Mouse (Mus musculus) adrenal gland, adult 18-20 months (tissue): ENCODE results near the gene Apoa2. TPM values are rescaled to one million over a fixed set of nuclear protein-coding genes. Genes with fewer than 3 reads are reported as not detected.

Experiments
- DNase-seq, 2 experiments: peaks; one replicate each; pipeline ENCODE4 v3.0.0; 2021 to 2022; ENCODE audit warnings: low spot score in 2 of 2
- total RNA-seq, 2 experiments: library from RNA; stranded (reverse); gene quantifications; 1 replicate in 1 of 2; 2 replicates in 1 of 2; pipeline ENCODE4 v1.2.3; 2021

Gene Apoa2
- total RNA-seq, 2 experiments from 2014 or later, result 4.2 to 4.6 TPM

- peak in 1 of 2 experiments; percentile 63 for DNase-seq
Observed at GRCm38 (mm10) chr1:171256937-171257548, 32.2 kb downstream of the Apoa2 start.

GRCm38 (mm10) chr1:171257781-171258180, 32.9 kb downstream of the Apoa2 start:
- DNase-seq, result no peak

GRCm38 (mm10) chr1:171258921-171259320, 34.1 kb downstream of the Apoa2 start:
- no peak for DNase-seq

GRCm38 (mm10) chr1:171260316-171260715, 35.5 kb downstream of the Apoa2 start:
- DNase-seq, result no peak

- DNase-seq, result no peak
Observed at GRCm38 (mm10) chr1:171262594-171263130, 37.8 kb downstream of the Apoa2 start.

GRCm38 (mm10) chr1:171263185-171263611, 38.3 kb downstream of the Apoa2 start:
- no peak for DNase-seq

- DNase-seq, result no peak
Observed at GRCm38 (mm10) chr1:171263666-171264461, 39.0 kb downstream of the Apoa2 start.

GRCm38 (mm10) chr1:171265971-171266744, 41.3 kb downstream of the Apoa2 start:
- DNase-seq, result no peak

- no peak for DNase-seq
Observed at GRCm38 (mm10) chr1:171268341-171268740, 43.5 kb downstream of the Apoa2 start.

GRCm38 (mm10) chr1:171269848-171270572, 45.2 kb downstream of the Apoa2 start, which contains the start of gene B4galt3:
TSS of gene B4galt3 (plus strand) at chr1:171270328.
- peak; percentile 99 for DNase-seq

GRCm38 (mm10) chr1:171270573-171270900, 45.7 kb downstream of the Apoa2 start:
- DNase-seq, result no peak

- no peak for DNase-seq
Observed at GRCm38 (mm10) chr1:171271196-171271595, 46.3 kb downstream of the Apoa2 start.

GRCm38 (mm10) chr1:171271622-171272021, 46.8 kb downstream of the Apoa2 start:
- no peak for DNase-seq

- no peak for DNase-seq
Observed at GRCm38 (mm10) chr1:171272086-171272485, 47.2 kb downstream of the Apoa2 start.

- DNase-seq, result no peak
Observed at GRCm38 (mm10) chr1:171274171-171274570, 49.3 kb downstream of the Apoa2 start.

GRCm38 (mm10) chr1:171275144-171275734, 50.4 kb downstream of the Apoa2 start:
- no peak for DNase-seq
